Mouse (Mus musculus) neural tube, embryonic 11.5 days (tissue): ENCODE measurements at regions not wholly inside any gene's neighbourhood (a gene's known extent, or its start where the extent isn't known, plus 50 kb on each side); places are given as distances from the start of the nearest gene placed in this dataset.

Experiments used
- ATAC-seq: fragments of 200-750 bp; cut with Nextera tagmentation; 2 replicates; pipeline ENCODE4 v1.8.0; 2017; ENCODE audit warnings: moderate number of reproducible peaks, mild to moderate bottlenecking, moderate TSS enrichment, moderate library complexity; ENCODE audit not compliant: insufficient read depth, low FRiP score, low TSS enrichment
- DNase-seq: peaks from one replicate; pipeline ENCODE4 v3.0.0-alpha.2; 2015; ENCODE audit warnings: low spot score
- H3K27ac ChIP-seq: fragments of 300-500 bp; sonication (generic); 2 replicates; pipeline ENCODE4 v1.5.1; 2014; ENCODE audit warnings: low read depth, mild to moderate bottlenecking, low read length
- H3K27me3 ChIP-seq: fragments of 300-500 bp; sonication (generic); 2 replicates; pipeline ENCODE4 v1.6.1; 2014; ENCODE audit warnings: mild to moderate bottlenecking, low read length, mixed read lengths; ENCODE audit not compliant: control insufficient read depth, insufficient read depth
- H3K36me3 ChIP-seq: fragments of 300-500 bp; sonication (generic); 2 replicates; pipeline ENCODE4 v1.6.1; 2014; ENCODE audit warnings: mild to moderate bottlenecking, low read length, moderate library complexity, mixed read lengths; ENCODE audit not compliant: control insufficient read depth, insufficient read depth
- H3K4me1 ChIP-seq: fragments of 300-500 bp; sonication (generic); 2 replicates; pipeline ENCODE4 v1.6.1; 2014; ENCODE audit warnings: low read length, mixed read lengths; ENCODE audit not compliant: control insufficient read depth, insufficient read depth
- H3K4me2 ChIP-seq: fragments of 300-500 bp; sonication (generic); 2 replicates; pipeline ENCODE4 v1.6.1; 2014; ENCODE audit warnings: low read depth, mild to moderate bottlenecking, moderate library complexity
- H3K4me3 ChIP-seq: fragments of 300-500 bp; sonication (generic); 2 replicates; pipeline ENCODE4 v1.5.1; 2014; ENCODE audit warnings: low read depth, low read length
- H3K9ac ChIP-seq: fragments of 300-500 bp; sonication (generic); 2 replicates; pipeline ENCODE4 v1.6.1; 2014; ENCODE audit warnings: mild to moderate bottlenecking, low read length
- H3K9me3 ChIP-seq: fragments of 300-500 bp; sonication (generic); 2 replicates; pipeline ENCODE4 v1.6.1; 2016; ENCODE audit warnings: low read length; ENCODE audit not compliant: control insufficient read depth
- WGBS: fragments of 180-500 bp; shearing (Covaris S2); extraction: QIAGEN DNeasy Blood & Tissue Kit; methylation state at CpG from one replicate; pipeline ENCODE4 v1.1.7; 2014; 5-methylcytosine and 5-hydroxymethylcytosine counted together

DNA sequence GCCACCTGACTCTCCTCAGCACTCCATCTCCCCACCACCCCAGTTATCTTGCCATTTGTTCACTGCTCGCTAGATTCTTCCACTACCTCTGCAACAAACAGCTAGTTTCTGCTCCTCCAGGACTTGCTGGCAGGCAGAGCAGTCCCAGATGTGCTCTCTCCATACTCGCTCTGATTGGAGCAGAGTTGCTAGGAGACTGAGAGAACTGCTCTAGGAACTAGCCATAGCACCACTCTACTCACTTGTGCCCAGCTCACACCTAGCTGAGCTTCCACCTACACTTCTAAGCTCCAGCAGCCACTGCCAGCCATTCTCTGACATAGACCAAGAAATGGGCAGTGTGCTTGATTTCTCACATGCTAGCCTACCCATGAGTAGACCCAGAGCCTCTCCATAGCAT lies 230.6 kb upstream of the Sema3a start:
- no peak for ATAC-seq
- Histone ChIP-seq H3K27me3 (no peaks in the 10 kb centered on the region), H3K4me1 (no peaks in the 10 kb centered on the region), H3K9me3 (no peaks in the 10 kb centered on the region), H3K4me2 (no peak overlapping the region), H3K36me3 (no peaks in the 10 kb centered on the region), H3K4me3 (no peak overlapping the region), H3K27ac (no peak overlapping the region), H3K9ac (no peak overlapping the region)
- no peak for DNase-seq
- WGBS, result 72% methylated on average over 2 of the region's 2 CpGs

DNA sequence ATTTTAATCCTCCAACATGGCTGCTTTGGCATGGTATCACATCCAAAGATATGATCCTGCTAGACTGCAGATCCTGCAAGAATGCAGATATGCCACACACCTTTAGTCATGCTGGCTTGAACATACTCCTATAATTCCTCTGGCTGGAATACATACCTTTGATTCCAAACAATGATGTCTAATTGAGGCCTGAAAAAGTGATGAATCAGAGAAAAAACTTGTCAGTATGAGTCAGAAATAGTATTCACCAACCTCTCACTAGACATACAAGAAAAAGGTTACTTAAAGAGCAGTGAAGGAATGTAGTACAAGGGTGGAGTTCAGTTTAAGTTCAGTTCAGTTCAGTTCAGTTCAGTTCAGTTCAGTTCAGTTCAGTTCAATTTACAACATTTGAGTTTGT lies 214.5 kb upstream of the Sema3a start:
- Histone ChIP-seq H3K27ac (no peak overlapping the region), H3K9ac (no peak overlapping the region), H3K4me3 (no peak overlapping the region), H3K4me2 (no peak overlapping the region), H3K36me3 (no peaks in the 10 kb centered on the region), H3K4me1 (no peaks in the 10 kb centered on the region), H3K27me3 (no peaks in the 10 kb centered on the region), H3K9me3 (no peaks in the 10 kb centered on the region)
- no peak for ATAC-seq
- DNase-seq, result no peak

DNA sequence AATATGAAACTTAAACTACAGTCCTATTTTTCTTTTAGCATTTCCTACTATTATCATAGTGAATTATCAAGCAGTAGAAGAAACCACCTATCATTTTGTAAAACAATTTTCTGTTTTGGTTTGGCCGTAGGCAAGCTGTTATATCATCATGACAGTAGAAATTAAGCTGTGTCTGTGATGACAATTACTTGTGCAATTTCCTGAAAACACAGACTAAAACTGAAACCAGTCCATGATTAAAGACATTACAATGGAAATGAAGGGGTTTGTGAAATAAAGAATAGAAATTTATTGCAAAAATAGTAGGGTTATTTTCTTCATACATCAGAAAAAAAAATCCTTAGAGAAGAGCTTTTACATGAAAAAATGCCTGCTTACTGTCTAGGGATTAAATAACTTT lies 210.8 kb upstream of the Sema3a start:
- Histone ChIP-seq H3K36me3 (no peaks in the 10 kb centered on the region), H3K4me3 (no peak overlapping the region), H3K27me3 (no peaks in the 10 kb centered on the region), H3K27ac (no peak overlapping the region), H3K9ac (no peak overlapping the region), H3K4me2 (no peak overlapping the region), H3K4me1 (no peaks in the 10 kb centered on the region), H3K9me3 (no peaks in the 10 kb centered on the region)
- ATAC-seq (no peak), DNase-seq (no peak)
- 78% methylated on average over 1 of the region's 1 CpGs for WGBS

DNA sequence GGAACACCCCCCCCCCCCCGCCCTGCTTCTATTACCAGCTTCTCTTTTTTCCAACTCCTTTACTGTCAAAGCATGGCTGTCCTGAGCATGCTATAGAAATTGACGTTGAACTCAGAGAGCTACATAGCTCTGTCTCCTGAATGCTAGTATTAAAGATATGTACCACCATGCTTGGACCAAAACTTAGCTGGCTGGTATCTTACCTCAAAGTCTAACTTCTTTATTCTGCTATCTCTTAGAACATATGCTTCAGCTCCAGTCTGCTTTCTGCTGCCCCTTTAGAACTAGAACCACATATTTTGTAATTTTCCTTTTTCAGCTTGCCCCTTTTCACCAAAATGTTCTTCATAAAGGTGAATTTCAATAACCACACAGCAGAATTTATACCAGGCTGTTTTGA lies 205.9 kb upstream of the Sema3a start:
- Histone ChIP-seq H3K27me3 (no peaks in the 10 kb centered on the region), H3K27ac (no peak overlapping the region), H3K9me3 (no peaks in the 10 kb centered on the region), H3K4me3 (no peak overlapping the region), H3K4me2 (no peak overlapping the region), H3K4me1 (no peaks in the 10 kb centered on the region), H3K9ac (no peak overlapping the region), H3K36me3 (no peaks in the 10 kb centered on the region)
- WGBS, result 83% methylated on average over 2 of the region's 2 CpGs
- no peak for DNase-seq
- no peak for ATAC-seq

DNA sequence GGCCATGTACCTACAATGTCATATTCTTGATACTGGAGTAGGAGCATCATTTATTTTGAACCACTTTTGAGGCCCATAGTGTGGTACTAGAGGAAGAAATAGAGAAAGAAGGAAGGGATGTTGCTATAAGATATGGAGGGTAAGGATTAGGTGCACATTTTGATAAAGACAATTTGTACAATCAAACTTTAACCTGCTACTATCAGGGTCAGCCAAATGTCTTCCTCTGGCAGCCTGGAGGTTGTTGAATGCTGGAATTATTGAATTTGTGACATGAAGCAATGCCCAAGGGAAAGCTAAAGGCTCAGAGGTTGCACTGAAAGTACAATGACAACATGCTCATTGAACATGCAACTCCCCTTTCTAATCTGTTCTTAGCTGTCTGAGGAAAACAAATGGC lies 202.3 kb upstream of the Sema3a start:
- Histone ChIP-seq H3K27me3 (no peaks in the 10 kb centered on the region), H3K27ac (no peak overlapping the region), H3K36me3 (no peaks in the 10 kb centered on the region), H3K9ac (no peak overlapping the region), H3K4me2 (no peak overlapping the region), H3K4me3 (no peak overlapping the region), H3K4me1 (no peaks in the 10 kb centered on the region), H3K9me3 (no peaks in the 10 kb centered on the region)
- ATAC-seq (no peak), DNase-seq (no peak)

DNA sequence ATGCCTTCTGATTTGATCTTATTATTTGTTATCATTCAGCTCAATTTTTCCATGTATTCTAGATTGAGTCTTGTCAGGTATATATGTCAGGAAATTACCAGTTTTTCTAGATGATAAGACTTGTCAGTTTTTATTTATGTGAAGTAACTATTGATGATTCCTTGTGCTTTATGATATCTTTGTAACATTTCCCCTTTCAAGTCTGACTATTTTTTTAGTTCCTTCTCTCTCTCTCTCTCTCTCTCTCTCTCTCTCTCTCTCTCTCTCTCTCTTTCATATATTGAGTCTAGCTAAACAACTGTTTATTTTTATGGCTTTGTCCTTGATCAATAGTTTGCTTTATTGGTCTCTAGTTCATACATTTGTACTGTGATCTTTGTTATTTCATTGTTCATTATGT lies 199.7 kb upstream of the Sema3a start:
- no peaks in the 10 kb centered on the region for H3K9me3 ChIP-seq
- H3K27me3 ChIP-seq, result no peaks in the 10 kb centered on the region
- no peaks in the 10 kb centered on the region for H3K4me1 ChIP-seq
- ATAC-seq (no peak), DNase-seq (no peak)
- no peak overlapping the region for H3K4me2 ChIP-seq
- H3K27ac ChIP-seq, result no peak overlapping the region
- H3K4me3 ChIP-seq, result no peak overlapping the region
- no peak overlapping the region for H3K9ac ChIP-seq
- H3K36me3 ChIP-seq, result no peaks in the 10 kb centered on the region

DNA sequence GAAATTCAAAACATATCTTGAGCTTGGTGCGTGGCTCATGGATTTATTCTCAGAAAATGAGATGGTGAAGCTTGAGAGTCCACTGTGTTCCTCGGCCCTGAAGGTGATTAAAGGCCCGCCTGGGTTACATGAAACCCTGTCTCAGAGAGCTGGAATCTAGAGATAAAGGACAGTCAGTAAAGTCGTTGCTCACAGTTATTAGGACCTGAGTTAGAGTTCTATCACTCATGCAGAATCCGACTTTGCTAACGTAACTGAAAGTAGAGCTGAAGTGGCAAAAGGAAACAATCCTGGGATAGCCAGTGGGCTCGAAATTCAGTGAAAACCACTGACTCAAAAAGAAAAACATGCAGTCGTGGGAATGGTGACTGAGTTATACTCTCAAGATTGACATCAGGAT lies 198.9 kb upstream of the Sema3a start:
- ATAC-seq, result no peak
- no peak overlapping the region for H3K9ac ChIP-seq
- H3K36me3 ChIP-seq, result no peaks in the 10 kb centered on the region

DNA sequence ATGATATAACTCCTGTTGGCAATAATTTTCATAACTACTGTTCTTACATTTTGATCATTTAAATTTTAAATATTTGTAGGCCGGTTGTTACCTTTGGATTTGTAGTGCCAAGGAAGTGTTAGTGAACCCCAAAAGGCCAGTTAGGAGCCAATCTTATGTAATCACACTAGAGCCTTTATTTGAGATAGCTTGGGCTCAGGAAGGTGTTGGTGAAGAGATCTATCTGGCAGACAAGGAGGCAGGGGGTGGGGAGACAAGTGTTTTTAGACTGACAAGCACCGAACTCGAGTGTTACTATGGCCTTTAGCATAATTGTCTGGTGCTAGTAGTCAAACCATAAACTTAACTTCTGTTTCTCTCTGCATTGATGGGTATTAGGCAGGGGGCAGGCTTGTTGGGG lies 198.0 kb upstream of the Sema3a start:
- WGBS, result 91% methylated on average over 3 of the region's 3 CpGs
- no peak overlapping the region for H3K4me3 ChIP-seq
- H3K4me2 ChIP-seq, result no peak overlapping the region
- H3K9ac ChIP-seq, result no peak overlapping the region
- no peaks in the 10 kb centered on the region for H3K36me3 ChIP-seq
- no peaks in the 10 kb centered on the region for H3K4me1 ChIP-seq
- H3K9me3 ChIP-seq, result no peaks in the 10 kb centered on the region
- no peak for ATAC-seq
- no peak for DNase-seq
- no peaks in the 10 kb centered on the region for H3K27me3 ChIP-seq
- H3K27ac ChIP-seq, result no peak overlapping the region

More for the DNA sequence above, 198.9 kb upstream of the Sema3a start:
- DNase-seq, result no peak
- H3K4me1 ChIP-seq, result no peaks in the 10 kb centered on the region
- no peak overlapping the region for H3K4me3 ChIP-seq
- no peak overlapping the region for H3K4me2 ChIP-seq
- 82% methylated on average over 8 of the region's 8 CpGs for WGBS
- no peaks in the 10 kb centered on the region for H3K27me3 ChIP-seq
- H3K27ac ChIP-seq, result no peak overlapping the region
- no peaks in the 10 kb centered on the region for H3K9me3 ChIP-seq

DNA sequence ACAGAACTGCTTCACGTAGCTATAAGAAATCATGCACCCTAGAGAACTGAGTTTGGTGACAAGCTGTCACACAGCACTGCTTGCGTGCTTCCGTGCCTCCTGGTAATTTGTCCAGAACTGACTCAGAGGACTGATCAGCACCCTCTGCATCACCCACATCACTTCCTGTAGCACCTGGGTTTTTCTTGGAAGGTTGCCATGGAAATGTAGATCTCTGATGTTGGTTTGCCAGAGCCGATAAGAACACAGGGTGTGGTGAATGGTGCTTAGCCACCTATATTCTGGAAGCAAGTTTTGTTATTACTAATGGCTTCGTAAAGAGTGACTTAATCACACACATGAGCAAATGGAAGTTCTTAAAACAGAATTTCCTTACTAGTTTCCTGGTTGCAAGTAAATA lies 188.2 kb upstream of the Sema3a start:
- H3K27ac ChIP-seq, result no peak overlapping the region
- no peaks in the 10 kb centered on the region for H3K4me1 ChIP-seq
- no peak overlapping the region for H3K4me3 ChIP-seq
- no peak overlapping the region for H3K9ac ChIP-seq
- DNase-seq (no peak), ATAC-seq (no peak)
- WGBS, result 76% methylated on average over 5 of the region's 5 CpGs
- no peak overlapping the region for H3K4me2 ChIP-seq
- H3K27me3 ChIP-seq, result no peaks in the 10 kb centered on the region
- no peaks in the 10 kb centered on the region for H3K36me3 ChIP-seq
- H3K9me3 ChIP-seq, result no peaks in the 10 kb centered on the region
